Mouse (Mus musculus) thymus, postnatal 25 days (tissue): ENCODE results near the gene Sik1.

Experiments used
- DNase-seq: peaks from one replicate; pipeline ENCODE4 v3.0.0; 2022

Gene Sik1

GRCm38 (mm10) chr17:31854770-31855596, 621 bp downstream of the Sik1 start:
- peak; percentile 48 for DNase-seq

GRCm38 (mm10) chr17:31853448-31854188, 2.0 kb downstream of the Sik1 start:
- DNase-seq = no peak

- no peak for DNase-seq
Observed at GRCm38 (mm10) chr17:31852782-31853447, 2.7 kb downstream of the Sik1 start.

GRCm38 (mm10) chr17:31851816-31852476, 3.7 kb downstream of the Sik1 start:
- no peak for DNase-seq

GRCm38 (mm10) chr17:31850457-31850980, 5.1 kb downstream of the Sik1 start:
- no peak for DNase-seq

- no peak for DNase-seq
Observed at GRCm38 (mm10) chr17:31846970-31847369, 8.6 kb downstream of the Sik1 start.

GRCm38 (mm10) chr17:31846352-31846751, 9.3 kb downstream of the Sik1 start:
- DNase-seq = no peak

- no peak for DNase-seq
Observed at GRCm38 (mm10) chr17:31843891-31844290, 11.7 kb downstream of the Sik1 start.

- no peak for DNase-seq
Observed at GRCm38 (mm10) chr17:31842930-31843822, 12.4 kb downstream of the Sik1 start.

- no peak for DNase-seq
Observed at GRCm38 (mm10) chr17:31841842-31842611, 13.6 kb downstream of the Sik1 start.

- DNase-seq = peak; percentile 66
Observed at GRCm38 (mm10) chr17:31841453-31841841, 14.2 kb downstream of the Sik1 start.

GRCm38 (mm10) chr17:31840423-31841003, 15.1 kb downstream of the Sik1 start:
- peak; percentile 49 for DNase-seq

GRCm38 (mm10) chr17:31836772-31837171, 18.8 kb downstream of the Sik1 start:
- no peak for DNase-seq

GRCm38 (mm10) chr17:31836264-31836607, 19.4 kb downstream of the Sik1 start:
- DNase-seq = no peak

GRCm38 (mm10) chr17:31835528-31836263, 19.9 kb downstream of the Sik1 start:
- no peak for DNase-seq

- no peak for DNase-seq
Observed at GRCm38 (mm10) chr17:31834320-31835065, 21.1 kb downstream of the Sik1 start.

GRCm38 (mm10) chr17:31833752-31834151, 21.9 kb downstream of the Sik1 start:
- peak; percentile 32 for DNase-seq

- DNase-seq = no peak
Observed at GRCm38 (mm10) chr17:31832577-31832964, 23.0 kb downstream of the Sik1 start.
